In genomic region chr17:67245273-67245875, GRCm38 (mm10) we compare ENCODE assay signal across 18 mouse cellular contexts.
DNase-seq lines count a peak whose midpoint lies in the region; ATAC-seq and TF ChIP-seq lines count a peak whose summit lies in the region.
"Had no signal": no experiment of that assay in that cellular context is flagged by ENCODE, and none has a peak within 500 bp of the region (broad histone marks: within the 10 kb centered on the region; RNA-seq: fewer than 3 reads in every experiment).

No protein-coding gene starts in this region.

- H3K36me3 ChIP-seq in kidney, embryonic 15.5 days = no peaks in the 10 kb centered on the region
- H3K36me3 ChIP-seq in kidney, adult 2 months (ENCODE audit: control insufficient read depth, insufficient read depth, low read length) = no peaks in the 10 kb centered on the region
- no peaks in the 10 kb centered on the region for H3K36me3 ChIP-seq in lung, embryonic 15.5 days
- H3K36me3 ChIP-seq in midbrain, embryonic 11.5 days (ENCODE audit: control insufficient read depth, insufficient read depth, low read length) = no peaks in the 10 kb centered on the region
- H3K36me3 ChIP-seq in midbrain, embryonic 10.5 days = no peaks in the 10 kb centered on the region
- H3K36me3 ChIP-seq in limb, embryonic 10.5 days = no peaks in the 10 kb centered on the region
- H3K36me3 ChIP-seq: forebrain, embryonic 15.5 days; heart, embryonic 15.5 days had no signal

- no peaks in the 10 kb centered on the region for H3K9me3 ChIP-seq in kidney, embryonic 15.5 days (replicated peaks)
- no peaks in the 10 kb centered on the region for H3K9me3 ChIP-seq in lung, embryonic 15.5 days
- H3K9me3 ChIP-seq in midbrain, embryonic 11.5 days (ENCODE audit: control insufficient read depth, low read length) = no peaks in the 10 kb centered on the region
- no peaks in the 10 kb centered on the region for H3K9me3 ChIP-seq in midbrain, embryonic 10.5 days (replicated peaks)
- no peaks in the 10 kb centered on the region for H3K9me3 ChIP-seq in limb, embryonic 10.5 days (replicated peaks)
- H3K9me3 ChIP-seq: forebrain, embryonic 15.5 days; heart, embryonic 15.5 days had no signal

- no peak overlapping the region for H3K4me2 ChIP-seq in kidney, embryonic 15.5 days
- H3K4me2 ChIP-seq in lung, embryonic 15.5 days = no peak overlapping the region
- no peak overlapping the region for H3K4me2 ChIP-seq in midbrain, embryonic 11.5 days
- H3K4me2 ChIP-seq: forebrain, embryonic 15.5 days; heart, embryonic 11.5 days; heart, embryonic 15.5 days had no signal

- TF ChIP-seq CTCF in kidney, adult 2 months (conservative IDR thresholded peaks at IDR 0.05; ENCODE audit: insufficient read depth, insufficient read length, low read depth, low read length) = no peak

- H3K4me1 ChIP-seq in kidney, embryonic 15.5 days = peaks cover 42% of the 10 kb centered on the region
- H3K4me1 ChIP-seq in kidney, adult 2 months (ENCODE audit: control insufficient read depth, insufficient read depth, low read length) = no peaks in the 10 kb centered on the region
- peaks cover 28% of the 10 kb centered on the region for H3K4me1 ChIP-seq in lung, embryonic 15.5 days
- H3K4me1 ChIP-seq in midbrain, embryonic 11.5 days (ENCODE audit: control insufficient read depth, insufficient read depth, low read length) = peaks cover 6% of the 10 kb centered on the region; the same call in 1 of the 2 replicates
- H3K4me1 ChIP-seq in midbrain, embryonic 10.5 days = peaks cover 23% of the 10 kb centered on the region
- peaks cover 43% of the 10 kb centered on the region for H3K4me1 ChIP-seq in limb, embryonic 10.5 days

- TF ChIP-seq POLR2A in kidney, adult 2 months (IDR thresholded peaks at IDR 0.05; ENCODE audit: low read depth, low read length) = no peak

- H3K9ac ChIP-seq in kidney, embryonic 15.5 days = no peak overlapping the region
- H3K9ac ChIP-seq in lung, embryonic 15.5 days = no peak overlapping the region
- no peak overlapping the region for H3K9ac ChIP-seq in midbrain, embryonic 11.5 days (ENCODE audit: low read length)
- H3K9ac ChIP-seq: forebrain, embryonic 15.5 days; heart, embryonic 15.5 days had no signal

- no peaks in the 10 kb centered on the region for H3K27me3 ChIP-seq in kidney, embryonic 15.5 days
- H3K27me3 ChIP-seq in kidney, adult 2 months (replicated peaks; ENCODE audit: control insufficient read depth, insufficient read depth, low read length) = no peaks in the 10 kb centered on the region
- H3K27me3 ChIP-seq in lung, embryonic 15.5 days = no peaks in the 10 kb centered on the region
- H3K27me3 ChIP-seq in midbrain, embryonic 11.5 days (ENCODE audit: control insufficient read depth, insufficient read depth, low read length) = no peaks in the 10 kb centered on the region
- H3K27me3 ChIP-seq in midbrain, embryonic 10.5 days (ENCODE audit: low read depth, poor library complexity, severe bottlenecking) = no peaks in the 10 kb centered on the region
- H3K27me3 ChIP-seq in limb, embryonic 10.5 days (ENCODE audit: low read depth, poor library complexity, severe bottlenecking) = peaks cover 6% of the 10 kb centered on the region; the same call in 1 of the 2 replicates
- H3K27me3 ChIP-seq: forebrain, embryonic 15.5 days; heart, embryonic 15.5 days had no signal

- 44% methylated on average over 4 of the region's 4 CpGs for WGBS in kidney, embryonic 15.5 days
- 59% methylated on average over 4 of the region's 4 CpGs for WGBS in kidney, adult 2 months
- WGBS in lung, embryonic 15.5 days = 53% methylated on average over 4 of the region's 4 CpGs
- 85% methylated on average over 4 of the region's 4 CpGs for WGBS in midbrain, embryonic 11.5 days
- WGBS in midbrain, embryonic 10.5 days = 79% methylated on average over 4 of the region's 4 CpGs
- WGBS in limb, embryonic 10.5 days = 73% methylated on average over 4 of the region's 4 CpGs

- no peak overlapping the region for H3K4me3 ChIP-seq in kidney, embryonic 15.5 days (replicated peaks)
- no peak overlapping the region for H3K4me3 ChIP-seq in kidney, adult 2 months (ENCODE audit: insufficient read depth, low read depth, low read length)
- no peak overlapping the region for H3K4me3 ChIP-seq in lung, embryonic 15.5 days
- H3K4me3 ChIP-seq in midbrain, embryonic 11.5 days (ENCODE audit: low read depth, low read length) = no peak overlapping the region
- no peak overlapping the region for H3K4me3 ChIP-seq in midbrain, embryonic 10.5 days
- H3K4me3 ChIP-seq in limb, embryonic 10.5 days = no peak overlapping the region
- H3K4me3 ChIP-seq: forebrain, embryonic 15.5 days; heart, embryonic 15.5 days had no signal

- no peak; the same call in 1 of the 2 replicates for ATAC-seq in kidney, embryonic 15.5 days (replicated peaks; ENCODE audit: low FRiP score)
- peak; percentile 42; the same call in 1 of the 2 replicates for ATAC-seq in lung, embryonic 15.5 days (ENCODE audit: borderline replicate concordance, extremely low read depth, low FRiP score, low TSS enrichment)
- ATAC-seq in midbrain, embryonic 11.5 days (ENCODE audit: low FRiP score) = no peak
- ATAC-seq: forebrain, embryonic 15.5 days had no signal

- DNase-seq in kidney, adult 2 months = no peak
- no peak for DNase-seq in lung, postnatal 25 days (ENCODE audit: low spot score)
- peak; percentile 75 for DNase-seq in midbrain, embryonic 11.5 days (ENCODE audit: low spot score, missing footprints)
- DNase-seq in midbrain, embryonic 10.5 days (ENCODE audit: low spot score) = no peak
- no peak for DNase-seq in limb, embryonic 10.5 days (ENCODE audit: low spot score)
- DNase-seq in right cerebral cortex, adult 18-20 months = no peak
- DNase-seq: adrenal gland, adult 2 months; adrenal gland, postnatal 25 days; cerebellum, adult 18-20 months; cerebellum, postnatal 10 days; gastrocnemius, postnatal 36 days; heart, adult 18-20 months; heart, postnatal 14 days had no signal

- H3K27ac ChIP-seq in kidney, embryonic 15.5 days = peak overlapping the region; percentile 42; the same call in 1 of the 2 replicates
- no peak overlapping the region for H3K27ac ChIP-seq in kidney, adult 2 months (ENCODE audit: insufficient read depth, low read depth, low read length)
- H3K27ac ChIP-seq in lung, embryonic 15.5 days = peak overlapping the region; percentile 61; the same call in 1 of the 2 replicates
- no peak overlapping the region for H3K27ac ChIP-seq in midbrain, embryonic 11.5 days (ENCODE audit: low read depth, low read length)
- H3K27ac ChIP-seq in midbrain, embryonic 10.5 days (replicated peaks) = no peak overlapping the region
- H3K27ac ChIP-seq in limb, embryonic 10.5 days = peak overlapping the region; percentile 46; the same call in 1 of the 2 replicates
- H3K27ac ChIP-seq: forebrain, embryonic 15.5 days; heart, embryonic 15.5 days had no signal

Comparison
In these comparisons a context has a peak if more than half of its experiments do, and no peak if none do; other contexts are left out.
1. H3K27ac ChIP-seq: peak in kidney, embryonic 15.5 days (single experiment), lung, embryonic 15.5 days (single experiment) and limb, embryonic 10.5 days (single experiment); none in kidney, adult 2 months (single experiment), midbrain, embryonic 11.5 days (single experiment) and midbrain, embryonic 10.5 days (single experiment).